Mouse (Mus musculus) stomach, postnatal 0 days (tissue): Measurements from ENCODE around the gene Lrrc3c. TPM values are rescaled to one million over a fixed set of nuclear protein-coding genes. Genes with fewer than 3 reads are reported as not detected.
A peak's percentile ranks its signal among the peaks of the same experiment; 100 is the strongest.

ENCODE experiments used
- ATAC-seq: fragments of 200-750 bp; cut with Nextera tagmentation; 2 replicates; pipeline ENCODE4 v1.8.0; 2017; ENCODE audit not compliant: low FRiP score, low TSS enrichment
- DNase-seq: peaks from one replicate; pipeline ENCODE4 v3.0.0-alpha.2; 2016; ENCODE audit warnings: low spot score
- H3K27ac ChIP-seq: fragments of 300-500 bp; sonication (generic); replicated peaks from 2 replicates; pipeline ENCODE4 v1.5.1; 2014; ENCODE audit warnings: mild to moderate bottlenecking, control low read depth
- H3K27me3 ChIP-seq: fragments of 300-500 bp; sonication (generic); 2 replicates; pipeline ENCODE4 v1.6.1; 2014; ENCODE audit warnings: low read length; ENCODE audit not compliant: control insufficient read depth, insufficient read depth
- H3K36me3 ChIP-seq: fragments of 300-500 bp; sonication (generic); 2 replicates; pipeline ENCODE4 v1.6.1; 2014; ENCODE audit warnings: low read length, mixed read lengths; ENCODE audit not compliant: control insufficient read depth, insufficient read depth
- H3K4me1 ChIP-seq: fragments of 300-500 bp; sonication (generic); replicated peaks from 2 replicates; pipeline ENCODE4 v1.6.1; 2014; ENCODE audit warnings: antibody characterized with exemption; ENCODE audit not compliant: control insufficient read depth, insufficient read depth
- H3K4me2 ChIP-seq: fragments of 300-500 bp; sonication (generic); replicated peaks from 2 replicates; pipeline ENCODE4 v1.6.1; 2014; ENCODE audit warnings: low read depth, mild to moderate bottlenecking, control low read depth, moderate library complexity
- H3K4me3 ChIP-seq: fragments of 300-500 bp; sonication (generic); 2 replicates; pipeline ENCODE4 v1.5.1; 2014; ENCODE audit warnings: low read depth, low read length, control low read depth
- H3K9ac ChIP-seq: fragments of 300-500 bp; sonication (generic); 2 replicates; pipeline ENCODE4 v1.6.1; 2014; ENCODE audit warnings: mild to moderate bottlenecking, low read length, control low read depth, mixed read lengths
- H3K9me3 ChIP-seq: fragments of 300-500 bp; sonication (generic); 2 replicates; pipeline ENCODE4 v1.6.1; 2016; ENCODE audit warnings: low read length; ENCODE audit not compliant: control insufficient read depth
- CTCF ChIP-seq: IDR thresholded peaks from 2 replicates; pipeline ENCODE4 v1.5.1; 2016; ENCODE audit warnings: antibody characterized with exemption, low read depth, mild to moderate bottlenecking, moderate library complexity
- EP300 ChIP-seq: optimal IDR thresholded peaks from 2 replicates; pipeline ENCODE3; 2016; ENCODE audit warnings: antibody characterized with exemption
- WGBS: fragments of 180-500 bp; shearing (Covaris S2); extraction: QIAGEN DNeasy Blood & Tissue Kit; methylation state at CpG from one replicate; pipeline ENCODE4 v1.1.7; 2014; 5-methylcytosine and 5-hydroxymethylcytosine counted together
- polyA plus RNA-seq: library from polyadenylated mRNA; unstranded; fragments of >200 nt; fragmentation: Nextera tagmentation; extraction: Ambion mirVana; gene quantifications from 2 replicates; pipeline ENCODE4 v1.2.1, GENCODE M21; 2015

The Lrrc3c gene
- polyA plus RNA-seq, 1 experiment from 2014 or later: not detected

DNA sequence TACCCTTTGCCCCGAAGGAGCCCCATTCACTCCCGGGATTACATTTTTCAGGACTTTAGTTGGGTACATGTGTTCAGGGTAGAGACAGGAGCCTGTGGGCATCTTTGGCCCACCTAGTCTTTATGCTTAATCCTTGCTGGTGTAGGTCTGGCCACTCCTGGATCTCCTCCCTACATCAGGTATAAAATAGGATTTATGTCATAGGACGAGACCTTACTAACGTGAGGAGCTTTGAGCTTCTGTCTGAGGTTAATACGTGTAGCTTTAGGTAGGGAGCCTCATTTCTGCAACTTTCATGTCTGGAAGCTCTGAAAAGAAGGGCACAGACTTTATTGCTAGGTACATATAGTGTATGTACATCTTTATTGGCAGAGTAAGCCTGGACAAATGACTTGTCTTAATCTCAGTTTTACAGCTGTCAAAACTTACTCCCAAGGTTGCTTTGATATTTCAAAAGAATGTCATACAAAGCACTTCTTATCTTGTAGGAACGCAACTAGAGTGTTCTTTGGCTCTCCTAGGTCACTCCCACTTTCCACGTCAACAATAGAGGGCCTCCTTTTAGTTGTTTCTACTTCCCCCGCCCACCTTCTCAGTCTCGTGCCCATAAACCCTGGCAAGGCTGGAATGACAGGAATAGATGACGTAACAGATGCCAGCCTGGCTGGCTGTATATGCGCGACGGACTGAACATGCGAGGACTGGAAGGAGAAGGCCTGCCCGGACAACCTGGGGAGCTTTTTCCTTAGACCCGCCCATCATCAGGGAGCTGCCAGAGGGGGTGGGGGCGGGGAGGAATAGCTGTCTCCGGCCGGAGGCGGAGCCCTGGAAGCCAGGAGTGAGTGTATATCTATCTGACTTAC lies 10.2 kb upstream of the Lrrc3c start:
- H3K36me3 ChIP-seq: peaks cover 3% of the 10 kb centered on the region; the same call in 1 of the 2 replicates
- peak overlapping the region; percentile 81 for H3K27ac ChIP-seq
- peaks cover 9% of the 10 kb centered on the region for H3K4me1 ChIP-seq
- peak overlapping the region; percentile 84 for H3K4me3 ChIP-seq
- H3K4me2 ChIP-seq: peak overlapping the region; percentile 70
- no peaks in the 10 kb centered on the region for H3K9me3 ChIP-seq
- peak; percentile 82 for ATAC-seq
- 3% methylated on average over 20 of the region's 20 CpGs for WGBS
- TF ChIP-seq EP300 (no peak), CTCF (no peak)
- H3K27me3 ChIP-seq: no peaks in the 10 kb centered on the region
- 0 out of 2 replicates have a peak overlapping the region, but pooled peaks have one; percentile 19 for H3K9ac ChIP-seq
- DNase-seq: peak; percentile 89

DNA sequence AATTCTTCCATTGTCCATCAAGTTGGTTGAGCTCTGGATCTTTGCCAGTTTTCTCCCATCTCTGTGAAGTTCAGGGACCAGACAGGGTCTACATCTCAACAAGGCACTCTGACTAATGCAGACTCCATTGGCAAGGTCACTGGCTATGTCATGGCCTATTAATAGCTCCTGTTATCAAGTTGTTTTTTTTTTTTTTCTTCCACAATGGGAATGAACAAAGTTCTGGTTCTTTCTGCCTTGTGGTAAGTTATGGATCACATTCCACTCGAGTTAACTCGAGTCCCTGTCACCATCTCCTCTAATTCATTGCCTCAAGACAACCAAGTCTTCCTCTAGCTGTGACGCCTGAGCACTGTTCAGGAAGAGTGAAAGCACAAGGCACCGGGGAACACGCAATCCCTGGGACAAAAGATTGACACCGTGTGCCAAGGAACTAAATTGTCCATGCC lies 9.2 kb upstream of the Lrrc3c start:
- Histone ChIP-seq H3K9me3 (no peaks in the 10 kb centered on the region), H3K27me3 (no peaks in the 10 kb centered on the region), H3K4me2 (peak overlapping the region; percentile 70; the same call in 1 of the 2 replicates), H3K36me3 (no peaks in the 10 kb centered on the region), H3K27ac (peak overlapping the region; percentile 20; the same call in 1 of the 2 replicates), H3K4me1 (peaks cover 9% of the 10 kb centered on the region), H3K9ac (no peak overlapping the region), H3K4me3 (no peak overlapping the region)
- DNase-seq (no peak), ATAC-seq (no peak)
- TF ChIP-seq EP300 (no peak), CTCF (no peak)
- WGBS: 47% methylated on average over 6 of the region's 6 CpGs

DNA sequence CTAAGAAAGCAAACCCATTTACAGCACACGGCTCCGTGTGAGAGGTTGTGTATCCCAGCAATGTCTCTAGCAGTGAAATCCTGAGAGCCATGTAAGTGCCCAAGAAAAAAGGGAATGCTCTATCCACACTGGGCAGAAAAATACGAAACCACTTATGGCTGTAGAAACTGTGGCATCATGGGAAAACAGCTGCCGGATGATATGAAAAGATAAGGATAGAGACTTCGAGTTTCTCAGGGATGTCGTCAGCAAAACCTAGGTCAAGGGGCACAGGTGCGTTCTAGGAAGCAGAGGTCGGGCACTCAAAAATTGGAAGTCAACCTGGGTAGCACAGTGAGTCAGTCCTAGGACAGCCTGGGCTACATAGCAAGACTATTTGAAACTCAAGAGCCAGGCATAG lies 8.8 kb upstream of the Lrrc3c start:
- H3K27ac ChIP-seq: 0 out of 2 replicates have a peak overlapping the region, but pooled peaks have one; percentile 20
- no peaks in the 10 kb centered on the region for H3K9me3 ChIP-seq
- H3K27me3 ChIP-seq: no peaks in the 10 kb centered on the region
- no peak overlapping the region for H3K4me3 ChIP-seq
- ATAC-seq (no peak), DNase-seq (no peak)
- no peak overlapping the region for H3K4me2 ChIP-seq
- WGBS: 74% methylated on average over 8 of the region's 8 CpGs
- H3K9ac ChIP-seq: no peak overlapping the region
- no peak for TF ChIP-seq EP300
- TF ChIP-seq CTCF: no peak
- H3K36me3 ChIP-seq: no peaks in the 10 kb centered on the region
- H3K4me1 ChIP-seq: peaks cover 9% of the 10 kb centered on the region

- H3K27me3 ChIP-seq: no peaks in the 10 kb centered on the region
- peaks cover 8% of the 10 kb centered on the region for H3K4me1 ChIP-seq
- H3K4me2 ChIP-seq: no peak overlapping the region
- ATAC-seq (no peak), DNase-seq (no peak)
- no peak overlapping the region for H3K27ac ChIP-seq
- no peak for TF ChIP-seq EP300
- TF ChIP-seq CTCF: no peak
- no peaks in the 10 kb centered on the region for H3K9me3 ChIP-seq
- WGBS: 53% methylated on average over 19 of the region's 19 CpGs
- H3K9ac ChIP-seq: no peak overlapping the region
- no peaks in the 10 kb centered on the region for H3K36me3 ChIP-seq
- no peak overlapping the region for H3K4me3 ChIP-seq
Measured at GRCm38 (mm10) chr11:98590548-98591445, 7.3 kb upstream of the Lrrc3c start.

DNA sequence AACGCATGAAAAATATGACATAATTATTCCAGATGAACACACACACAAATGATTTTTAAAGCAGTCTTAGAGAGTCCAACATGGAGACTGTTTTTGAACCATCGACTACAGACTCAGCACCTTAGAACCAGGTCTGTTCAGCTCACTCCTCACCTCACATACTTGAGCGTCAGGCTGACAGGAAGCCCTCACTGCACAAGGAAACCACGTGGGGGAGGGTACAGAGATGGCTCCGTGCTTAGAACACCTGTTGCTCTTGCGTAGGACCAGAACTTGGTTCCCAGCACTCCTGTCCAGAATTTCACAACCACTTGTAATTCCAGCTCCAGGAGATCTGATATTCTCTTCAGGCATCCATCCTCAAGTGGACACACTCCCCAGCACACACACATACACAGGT lies 3.1 kb upstream of the Lrrc3c start:
- 73% methylated on average over 6 of the region's 6 CpGs for WGBS
- H3K9ac ChIP-seq: no peak overlapping the region
- DNase-seq: no peak
- no peak for ATAC-seq
- peaks cover 3% of the 10 kb centered on the region; the same call in 1 of the 2 replicates for H3K4me1 ChIP-seq
- H3K36me3 ChIP-seq: no peaks in the 10 kb centered on the region
- TF ChIP-seq CTCF: no peak
- no peak for TF ChIP-seq EP300
- no peak overlapping the region for H3K4me2 ChIP-seq
- no peak overlapping the region for H3K4me3 ChIP-seq
- H3K9me3 ChIP-seq: no peaks in the 10 kb centered on the region
- no peak overlapping the region for H3K27ac ChIP-seq
- H3K27me3 ChIP-seq: no peaks in the 10 kb centered on the region; the same call in 1 of the 2 replicates
